Mouse (Mus musculus) lung, postnatal 0 days (tissue): ENCODE measurements around the gene Gm45716.

ENCODE experiments used
- CTCF ChIP-seq: IDR thresholded peaks from 2 replicates; pipeline ENCODE4 v1.5.1; 2016; ENCODE audit warnings: antibody characterized with exemption, mild to moderate bottlenecking
- EP300 ChIP-seq: IDR thresholded peaks from 2 replicates; pipeline ENCODE4 v1.6.1; 2016; ENCODE audit warnings: antibody characterized with exemption, mild to moderate bottlenecking, control low read depth

GRCm38 (mm10) chr11:90243300-90243699 lies 55.8 kb downstream of the Gm45716 start:
- TF ChIP-seq CTCF (no peak), EP300 (no peak)
